Mouse (Mus musculus) forebrain, embryonic 11.5 days (tissue): ENCODE data around the gene Slc17a5. TPM values are rescaled to one million over a fixed set of nuclear protein-coding genes. Genes with fewer than 3 reads are reported as not detected.
A peak's percentile ranks its signal among the peaks of the same experiment; 100 is the strongest.

Experiments
- ATAC-seq: fragments of 200-750 bp; cut with Nextera tagmentation; replicated peaks from 2 replicates; pipeline ENCODE4 v1.8.0; 2017; ENCODE audit warnings: moderate TSS enrichment; ENCODE audit not compliant: low FRiP score
- DNase-seq: peaks from one replicate; pipeline ENCODE4 v3.0.0-alpha.2; 2017; ENCODE audit warnings: low spot score
- H3K27ac ChIP-seq: fragments of 300-500 bp; sonication (generic); 2 replicates; pipeline ENCODE4 v1.5.1; 2014; ENCODE audit warnings: low read depth, low read length
- H3K27me3 ChIP-seq: fragments of 300-500 bp; sonication (generic); 2 replicates; pipeline ENCODE4 v1.6.1; 2014; ENCODE audit warnings: mild to moderate bottlenecking, low read length, mixed read lengths; ENCODE audit not compliant: control insufficient read depth, insufficient read depth
- H3K36me3 ChIP-seq: fragments of 300-500 bp; sonication (generic); 2 replicates; pipeline ENCODE4 v1.6.1; 2014; ENCODE audit warnings: mild to moderate bottlenecking, low read length, moderate library complexity, mixed read lengths; ENCODE audit not compliant: control insufficient read depth, insufficient read depth
- H3K4me1 ChIP-seq: fragments of 300-500 bp; sonication (generic); replicated peaks from 2 replicates; pipeline ENCODE4 v1.6.1; 2014; ENCODE audit warnings: low read length, mixed read lengths; ENCODE audit not compliant: control insufficient read depth, insufficient read depth
- H3K4me2 ChIP-seq: fragments of 300-500 bp; sonication (generic); 2 replicates; pipeline ENCODE4 v1.6.1; 2014; ENCODE audit warnings: low read depth, mild to moderate bottlenecking, low read length, moderate library complexity, mixed read lengths; ENCODE audit not compliant: severe bottlenecking
- H3K4me3 ChIP-seq: fragments of 300-500 bp; sonication (generic); 2 replicates; pipeline ENCODE4 v1.5.1; 2014; ENCODE audit warnings: low read depth, low read length
- H3K9ac ChIP-seq: fragments of 300-500 bp; sonication (generic); 2 replicates; pipeline ENCODE4 v1.6.1; 2014; ENCODE audit warnings: low read length
- H3K9me3 ChIP-seq: fragments of 300-500 bp; sonication (generic); 2 replicates; pipeline ENCODE4 v1.6.1; 2016; ENCODE audit warnings: low read length, mixed read lengths; ENCODE audit not compliant: control insufficient read depth
- WGBS: fragments of 180-500 bp; shearing (Covaris S2); extraction: QIAGEN DNeasy Blood & Tissue Kit; methylation state at CpG from one replicate; pipeline ENCODE4 v1.1.7; 2014; 5-methylcytosine and 5-hydroxymethylcytosine counted together
- polyA plus RNA-seq: library from polyadenylated mRNA; unstranded; fragments of >200 nt; fragmentation: Nextera tagmentation; extraction: Ambion mirVana; gene quantifications from 2 replicates; pipeline ENCODE4 v1.2.1, GENCODE M21; 2014

The Slc17a5 gene
- polyA plus RNA-seq: 10.1 and 12.7 TPM in 2 replicates

DNA sequence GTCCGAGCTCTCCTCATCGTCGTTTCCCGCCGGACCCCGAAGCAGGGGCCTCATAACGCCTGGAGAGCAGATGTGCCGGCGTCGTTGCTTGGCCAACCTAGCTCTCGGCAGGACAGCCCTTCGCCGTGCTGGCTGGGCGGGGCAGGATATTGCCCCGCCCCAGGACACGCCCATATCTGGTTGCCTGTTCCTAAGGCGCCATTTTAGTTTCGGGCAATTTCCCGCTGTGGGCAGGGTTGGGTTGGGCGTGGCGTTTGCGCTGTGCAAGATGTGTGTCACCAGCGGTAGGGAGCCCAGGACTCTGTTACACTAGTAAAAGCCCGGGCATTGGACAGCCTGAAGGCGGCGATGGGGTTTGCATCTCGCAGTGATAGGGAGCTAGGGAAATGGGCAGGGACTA, at the start of gene Slc17a5:
Gene Slc17a5 (minus strand): TSS at position 128 of the 400 bp plus-strand sequence.
- peak; percentile 96 for DNase-seq
- Histone ChIP-seq H3K9ac (peak within 1 kb of the TSS; percentile 74), H3K4me3 (peak within 1 kb of the TSS; percentile 62), H3K27ac (no peak within 1 kb of the TSS; the same call in 1 of the 2 replicates), H3K4me2 (peak within 1 kb of the TSS; percentile 67), H3K4me1 (no peaks in the 10 kb centered on the region), H3K27me3 (no peaks in the 10 kb centered on the region), H3K9me3 (no peaks in the 10 kb centered on the region), H3K36me3 (no peaks in the 10 kb centered on the region)
- 0% methylated on average over 27 of the region's 27 CpGs for WGBS
- peak; percentile 98 for ATAC-seq

DNA sequence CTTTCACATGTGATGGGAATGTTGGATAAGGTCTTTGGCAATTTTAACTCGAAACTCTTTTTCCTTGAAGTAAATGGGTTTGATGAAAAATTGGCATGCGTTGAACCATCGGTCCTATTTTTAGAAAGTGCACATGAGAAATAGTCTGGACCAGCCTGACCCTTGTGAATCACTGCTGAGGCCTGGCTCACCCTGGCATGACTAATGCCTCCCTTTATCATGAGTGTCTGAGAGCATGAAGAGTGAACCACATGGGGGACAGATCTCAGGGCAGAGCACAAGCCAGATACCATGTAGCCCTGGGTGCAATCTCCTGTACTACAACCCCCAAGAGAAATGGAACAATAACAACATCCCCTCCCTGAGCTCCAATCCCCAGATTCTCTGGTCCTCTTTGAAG, 46.1 kb upstream of the Slc17a5 start:
- Histone ChIP-seq H3K4me1 (0 out of 2 replicates have a peak, but pooled peaks cover 4% of the 10 kb centered on the region), H3K27me3 (no peaks in the 10 kb centered on the region), H3K27ac (no peak overlapping the region), H3K4me2 (no peak overlapping the region), H3K36me3 (no peaks in the 10 kb centered on the region), H3K9ac (no peak overlapping the region), H3K4me3 (no peak overlapping the region), H3K9me3 (no peaks in the 10 kb centered on the region)
- 97% methylated on average over 3 of the region's 3 CpGs for WGBS
- DNase-seq: no peak
- no peak for ATAC-seq

DNA sequence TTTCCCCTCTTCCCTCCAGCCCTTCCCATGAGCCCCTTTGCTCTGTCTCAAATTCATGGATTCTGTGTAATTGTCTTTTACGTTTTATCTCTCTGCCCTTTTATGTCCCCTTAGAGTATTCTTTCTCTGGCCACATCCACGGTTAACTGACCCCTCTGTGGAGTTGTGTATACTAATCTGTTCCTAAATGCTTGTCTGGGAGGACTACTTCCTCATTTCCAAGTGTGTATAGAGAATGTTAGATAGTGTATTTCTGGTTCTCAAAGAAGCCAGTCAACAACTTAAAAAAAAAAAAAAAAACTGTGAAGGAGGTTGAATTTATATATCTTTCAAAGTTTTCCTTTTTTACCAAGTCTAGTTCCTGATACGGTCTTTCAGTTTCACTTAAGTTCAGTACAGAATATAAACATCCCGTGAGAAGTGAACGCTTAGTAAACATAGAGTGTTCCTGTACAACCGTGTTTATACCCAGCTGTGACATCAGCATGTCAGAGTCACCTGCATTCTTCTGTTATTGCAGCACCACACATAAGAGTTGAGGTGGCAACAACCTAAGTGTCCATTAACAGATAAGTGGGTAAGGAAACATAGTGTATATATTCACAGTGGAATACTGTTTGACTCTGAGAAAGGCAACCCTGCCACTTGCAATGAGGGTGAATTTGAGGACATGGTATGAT, 44.1 kb upstream of the Slc17a5 start:
- DNase-seq (no peak), ATAC-seq (no peak)
- no peaks in the 10 kb centered on the region for H3K9me3 ChIP-seq
- no peak overlapping the region for H3K9ac ChIP-seq
- WGBS: 87% methylated on average over 6 of the region's 6 CpGs
- H3K36me3 ChIP-seq: no peaks in the 10 kb centered on the region
- H3K27ac ChIP-seq: no peak overlapping the region
- H3K27me3 ChIP-seq: no peaks in the 10 kb centered on the region
- no peak overlapping the region for H3K4me3 ChIP-seq
- H3K4me2 ChIP-seq: no peak overlapping the region
- H3K4me1 ChIP-seq: 0 out of 2 replicates have a peak, but pooled peaks cover 2% of the 10 kb centered on the region

GRCm38 (mm10) chr9:78629991-78630390, 42.1 kb upstream of the Slc17a5 start:
- H3K27me3 ChIP-seq: no peaks in the 10 kb centered on the region
- no peaks in the 10 kb centered on the region for H3K9me3 ChIP-seq
- no peak overlapping the region for H3K9ac ChIP-seq
- DNase-seq (no peak), ATAC-seq (no peak)
- H3K4me1 ChIP-seq: 0 out of 2 replicates have a peak, but pooled peaks cover 2% of the 10 kb centered on the region
- no peak overlapping the region for H3K27ac ChIP-seq
- 30% methylated on average over 6 of the region's 6 CpGs for WGBS
- H3K36me3 ChIP-seq: no peaks in the 10 kb centered on the region
- H3K4me2 ChIP-seq: no peak overlapping the region
- no peak overlapping the region for H3K4me3 ChIP-seq

GRCm38 (mm10) chr9:78623301-78623747, 35.5 kb upstream of the Slc17a5 start:
- Histone ChIP-seq H3K4me3 (no peak overlapping the region), H3K27ac (no peak overlapping the region), H3K27me3 (no peaks in the 10 kb centered on the region), H3K9me3 (no peaks in the 10 kb centered on the region), H3K36me3 (no peaks in the 10 kb centered on the region), H3K9ac (no peak overlapping the region), H3K4me2 (no peak overlapping the region), H3K4me1 (no peaks in the 10 kb centered on the region)
- 85% methylated on average over 10 of the region's 10 CpGs for WGBS
- no peak for ATAC-seq
- DNase-seq: no peak

DNA sequence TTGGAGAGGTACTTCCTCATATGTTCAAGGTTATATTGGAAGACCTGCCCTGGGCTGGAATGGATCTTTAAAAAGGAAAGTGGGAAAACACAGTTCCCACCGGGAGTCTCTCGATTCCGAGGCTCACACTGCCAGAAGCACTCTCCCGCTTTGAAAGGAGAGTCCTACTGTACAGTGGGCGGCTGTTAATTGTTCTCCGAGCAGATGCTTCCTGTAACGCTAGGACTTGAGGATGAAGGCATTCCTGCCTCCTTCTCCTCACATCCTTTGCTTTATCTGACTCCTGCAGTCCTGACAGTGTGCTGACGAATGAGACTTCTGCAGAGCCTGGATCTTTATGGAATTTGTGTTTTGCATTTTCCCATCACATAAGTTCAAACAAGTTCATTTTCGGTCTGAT, 31.4 kb upstream of the Slc17a5 start:
- WGBS: 89% methylated on average over 9 of the region's 9 CpGs

DNA sequence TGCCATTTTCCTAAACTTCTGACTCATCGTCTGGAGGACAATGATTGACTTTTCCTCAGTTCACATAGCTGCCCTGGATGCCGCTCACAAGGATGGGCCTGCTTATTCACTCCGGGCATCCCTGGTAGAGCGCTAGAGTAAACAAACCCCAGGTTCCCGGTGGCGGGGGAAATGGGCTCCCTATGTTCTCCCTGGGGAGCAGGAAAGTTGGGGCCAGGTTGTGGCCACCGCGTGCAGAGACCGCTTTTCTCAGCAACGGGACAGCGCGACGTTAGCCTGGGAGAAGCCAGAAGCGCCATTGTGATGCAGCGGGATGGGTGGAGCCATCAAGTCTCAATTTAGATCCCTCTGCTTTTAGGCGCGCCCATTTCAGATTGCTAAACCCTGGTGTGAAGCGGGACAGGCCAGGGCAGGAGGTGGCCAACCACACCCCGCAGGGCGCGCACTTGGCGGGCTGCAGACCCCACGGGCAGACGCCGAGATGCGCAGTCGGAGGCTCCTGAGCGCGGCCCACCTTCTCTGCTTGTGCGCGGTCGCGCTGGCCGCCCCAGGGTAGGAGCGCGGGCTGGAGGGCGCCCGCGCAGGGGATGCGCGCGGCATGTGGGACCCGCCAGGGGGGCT, 27.7 kb upstream of the Slc17a5 start, which contains the start of gene Cd109:
Gene Cd109 (plus strand): TSS at position 146 of the 621 bp plus-strand sequence.
- Histone ChIP-seq H3K9me3 (no peaks in the 10 kb centered on the region), H3K27me3 (peaks cover 8% of the 10 kb centered on the region), H3K4me1 (peaks cover 5% of the 10 kb centered on the region), H3K4me3 (peak within 1 kb of the TSS; percentile 55), H3K27ac (no peak within 1 kb of the TSS), H3K36me3 (no peaks in the 10 kb centered on the region), H3K4me2 (peak within 1 kb of the TSS; percentile 96), H3K9ac (peak within 1 kb of the TSS; percentile 76)
- WGBS: under 1% methylated on average over 43 of the region's 43 CpGs
- DNase-seq (peak; percentile 75), ATAC-seq (peak; percentile 82)

More for the DNA sequence above, 31.4 kb upstream of the Slc17a5 start:
- no peak overlapping the region for H3K4me2 ChIP-seq
- ATAC-seq (no peak), DNase-seq (no peak)
- H3K4me1 ChIP-seq: peaks cover 5% of the 10 kb centered on the region
- H3K9me3 ChIP-seq: no peaks in the 10 kb centered on the region
- H3K4me3 ChIP-seq: no peak overlapping the region
- H3K9ac ChIP-seq: no peak overlapping the region
- H3K36me3 ChIP-seq: no peaks in the 10 kb centered on the region
- H3K27me3 ChIP-seq: peaks cover 6% of the 10 kb centered on the region
- H3K27ac ChIP-seq: no peak overlapping the region

DNA sequence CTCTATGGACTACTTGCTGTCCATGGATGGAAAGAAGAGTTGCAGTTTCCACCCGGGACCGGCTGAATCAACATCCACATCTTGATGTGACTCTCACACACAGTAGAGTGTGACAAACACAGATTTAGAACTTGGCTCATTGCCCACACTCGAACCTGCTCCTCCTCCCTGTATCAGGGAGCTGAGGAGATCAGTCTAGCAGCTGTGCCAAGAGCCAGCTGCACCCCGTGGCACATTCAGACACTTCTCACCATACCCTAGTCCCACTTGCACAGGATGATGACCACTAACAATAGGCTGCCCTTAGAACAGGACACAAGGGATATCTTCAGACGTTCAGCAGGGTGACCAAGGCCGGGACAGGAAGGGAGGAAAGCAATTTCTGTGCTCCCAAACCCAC, 26.4 kb upstream of the Slc17a5 start:
- 72% methylated on average over 6 of the region's 6 CpGs for WGBS
- peaks cover 8% of the 10 kb centered on the region for H3K27me3 ChIP-seq
- H3K9ac ChIP-seq: no peak overlapping the region
- no peaks in the 10 kb centered on the region for H3K9me3 ChIP-seq
- no peak for ATAC-seq
- H3K4me3 ChIP-seq: no peak overlapping the region
- peaks cover 5% of the 10 kb centered on the region for H3K4me1 ChIP-seq
- H3K36me3 ChIP-seq: no peaks in the 10 kb centered on the region
- H3K27ac ChIP-seq: no peak overlapping the region
- no peak overlapping the region for H3K4me2 ChIP-seq
- no peak for DNase-seq
